Mouse (Mus musculus): ENCODE results near the gene Hist1h4i. TPM values are rescaled to one million over a fixed set of nuclear protein-coding genes. Genes with fewer than 3 reads are reported as not detected.
A peak's percentile ranks its signal among the peaks of the same experiment; 100 is the strongest.

Hist1h4i gene
- polyA plus RNA-seq, 1 experiment from 2014 or later: 18.0 TPM

DNA sequence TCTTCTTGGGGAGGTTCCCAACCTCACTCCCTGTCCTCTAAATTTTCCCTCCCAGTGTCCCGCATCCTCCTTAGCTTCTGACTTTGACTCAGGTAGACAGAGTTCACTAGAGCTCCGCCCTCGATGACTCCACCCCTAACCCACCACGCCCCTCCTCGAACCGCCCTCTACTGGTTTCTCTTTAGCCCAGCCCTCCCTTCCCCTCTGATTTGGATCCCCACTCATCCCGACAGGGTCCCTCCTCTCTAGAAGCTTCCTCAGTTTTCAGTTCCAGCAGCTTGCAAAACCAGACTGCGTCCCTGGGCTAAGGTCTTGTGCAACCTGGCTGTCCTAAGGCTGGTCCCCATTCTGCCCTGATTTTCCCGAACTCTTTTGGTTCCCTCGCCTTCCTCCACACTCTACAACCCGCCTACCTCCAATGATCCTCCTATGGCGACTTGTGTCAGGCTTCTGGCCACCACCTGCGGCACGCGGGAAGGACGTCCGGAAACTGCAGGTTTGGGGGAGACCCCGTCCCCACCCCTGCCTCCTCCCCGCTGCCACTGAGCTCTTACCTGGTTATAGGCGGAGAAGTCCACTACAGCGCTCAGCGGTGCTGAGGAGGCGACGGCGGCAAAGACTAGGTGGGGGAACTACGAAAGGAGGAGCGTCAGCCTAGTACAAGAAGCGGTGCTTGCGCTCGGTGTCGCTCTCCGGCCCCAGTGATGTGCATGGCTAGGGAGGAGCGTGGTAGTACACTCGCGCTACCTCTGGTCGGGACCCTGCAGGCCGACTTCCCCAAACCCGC lies 34.6 kb downstream of the Hist1h4i start:
- Histone ChIP-seq H3K4me1 (ENCODE audit: control insufficient read depth, insufficient read depth, low read length) (peaks cover 8% of the 10 kb centered on the region), H3K4me2 (ENCODE audit: low read length) (peak overlapping the region; percentile 90), H3K36me3 (ENCODE audit: control insufficient read depth, insufficient read depth, low read length) (no peaks in the 10 kb centered on the region), H3K9me3 (replicated peaks; ENCODE audit: control insufficient read depth, low read length) (no peaks in the 10 kb centered on the region), H3K4me3 (ENCODE audit: low read depth, low read length) (peak overlapping the region; percentile 49), H3K9ac (ENCODE audit: low read length) (peak overlapping the region; percentile 56), H3K27ac (ENCODE audit: low read depth, low read length) (no peak overlapping the region), H3K27me3 (replicated peaks; ENCODE audit: control insufficient read depth, insufficient read depth, low read length) (peaks cover 92% of the 10 kb centered on the region)
- under 1% methylated on average over 38 of the region's 38 CpGs for WGBS
- DNase-seq (ENCODE audit: low spot score): peak; percentile 43
- ATAC-seq: peak; percentile 86

DNA sequence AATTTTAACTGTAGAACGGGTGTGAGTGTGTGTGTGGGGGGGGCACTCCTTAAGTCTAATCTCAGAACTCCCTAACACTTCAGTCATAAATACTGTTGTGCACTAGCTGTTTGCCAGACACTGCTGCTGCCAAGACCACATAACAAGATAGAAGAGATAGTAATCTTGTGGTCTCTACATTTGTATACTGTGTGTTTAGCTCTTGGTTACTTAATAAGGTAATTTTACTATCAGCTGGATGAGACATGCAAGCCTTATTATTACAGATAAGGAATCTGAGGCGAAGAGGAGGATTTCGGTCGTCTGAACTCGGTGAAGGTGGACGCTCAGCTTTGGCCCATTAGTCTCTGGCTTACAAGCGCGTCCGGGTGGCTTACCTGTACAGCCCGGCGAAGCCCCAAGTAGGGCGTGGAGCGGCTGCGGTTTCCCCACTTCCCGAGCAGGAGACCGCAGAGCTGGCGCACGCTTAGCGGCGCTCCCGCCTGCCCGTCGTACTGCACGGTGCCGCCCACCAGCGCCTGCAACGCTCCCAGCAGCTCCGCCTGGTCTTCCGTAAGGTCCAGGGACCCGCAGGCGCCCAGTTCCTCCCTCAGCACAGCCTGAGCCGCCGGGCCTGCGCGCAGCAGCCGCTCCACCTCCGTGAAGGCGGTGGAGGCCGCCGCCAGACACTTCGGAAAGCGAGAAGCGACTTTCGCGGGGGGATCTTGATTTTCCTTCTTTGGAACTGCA lies 35.4 kb downstream of the Hist1h4i start:
- ATAC-seq: peak; percentile 83
- under 1% methylated on average over 45 of the region's 45 CpGs for WGBS
- no peaks in the 10 kb centered on the region for H3K36me3 ChIP-seq (ENCODE audit: control insufficient read depth, insufficient read depth, low read length)
- H3K27me3 ChIP-seq (replicated peaks; ENCODE audit: control insufficient read depth, insufficient read depth, low read length): peaks cover 95% of the 10 kb centered on the region
- DNase-seq (ENCODE audit: low spot score): peak; percentile 59
- peaks cover 8% of the 10 kb centered on the region for H3K4me1 ChIP-seq (ENCODE audit: control insufficient read depth, insufficient read depth, low read length)
- no peaks in the 10 kb centered on the region for H3K9me3 ChIP-seq (replicated peaks; ENCODE audit: control insufficient read depth, low read length)
- H3K4me3 ChIP-seq (ENCODE audit: low read depth, low read length): peak overlapping the region; percentile 49
- peak overlapping the region; percentile 90 for H3K4me2 ChIP-seq (ENCODE audit: low read length)
- peak overlapping the region; percentile 56 for H3K9ac ChIP-seq (ENCODE audit: low read length)
- H3K27ac ChIP-seq (ENCODE audit: low read depth, low read length): no peak overlapping the region

DNA sequence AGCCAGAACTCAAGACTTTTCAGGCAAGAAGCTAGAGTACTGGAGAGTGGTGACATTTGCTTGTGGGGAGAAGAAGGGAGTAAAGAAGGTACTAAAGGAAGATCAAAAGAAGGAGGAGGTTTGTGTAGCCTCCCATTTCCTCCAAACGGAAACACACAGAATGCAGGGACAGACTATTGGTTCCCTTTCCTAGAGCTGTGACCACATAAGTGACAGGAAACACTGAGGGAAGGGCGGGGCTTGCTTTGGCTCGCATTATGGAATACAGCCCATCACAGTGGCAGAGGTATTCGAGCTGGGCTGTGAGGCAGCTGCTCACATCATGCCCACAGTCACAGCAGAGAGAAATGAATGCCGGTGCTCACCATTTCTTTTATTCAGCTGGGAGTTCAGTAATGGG lies 39.3 kb downstream of the Hist1h4i start:
- Histone ChIP-seq H3K9me3 (replicated peaks; ENCODE audit: control insufficient read depth, low read length) (no peaks in the 10 kb centered on the region), H3K4me3 (ENCODE audit: low read depth, low read length) (no peak overlapping the region), H3K4me1 (ENCODE audit: control insufficient read depth, insufficient read depth, low read length) (peaks cover 13% of the 10 kb centered on the region), H3K4me2 (ENCODE audit: low read length) (no peak overlapping the region), H3K9ac (ENCODE audit: low read length) (no peak overlapping the region), H3K36me3 (ENCODE audit: control insufficient read depth, insufficient read depth, low read length) (no peaks in the 10 kb centered on the region), H3K27ac (ENCODE audit: low read depth, low read length) (no peak overlapping the region), H3K27me3 (replicated peaks; ENCODE audit: control insufficient read depth, insufficient read depth, low read length) (peaks cover 93% of the 10 kb centered on the region)
- ATAC-seq: no peak
- WGBS: 27% methylated on average over 5 of the region's 5 CpGs
- no peak for DNase-seq (ENCODE audit: low spot score)

DNA sequence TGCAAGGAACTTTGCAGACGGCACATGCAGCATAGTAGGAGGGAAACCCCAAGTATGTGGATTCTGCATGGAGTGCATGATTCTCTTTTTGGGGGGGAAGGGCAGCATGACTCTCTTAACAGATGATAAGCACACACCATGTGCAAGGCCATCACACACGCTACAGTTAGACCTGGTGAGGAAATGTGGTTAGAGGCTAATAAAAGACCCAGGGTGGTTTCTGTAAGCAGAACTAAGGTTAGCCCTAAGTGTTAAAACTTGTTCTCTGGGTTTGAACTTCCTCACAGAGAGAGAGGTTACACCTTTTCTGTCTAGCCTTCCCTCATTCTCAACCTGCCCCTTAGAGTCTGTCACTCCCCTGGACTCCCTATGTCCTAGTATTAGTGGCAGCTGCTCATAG lies 39.8 kb downstream of the Hist1h4i start:
- Histone ChIP-seq H3K4me1 (ENCODE audit: control insufficient read depth, insufficient read depth, low read length) (peaks cover 10% of the 10 kb centered on the region; the same call in 1 of the 2 replicates), H3K27ac (ENCODE audit: low read depth, low read length) (no peak overlapping the region), H3K9ac (ENCODE audit: low read length) (no peak overlapping the region), H3K9me3 (replicated peaks; ENCODE audit: control insufficient read depth, low read length) (no peaks in the 10 kb centered on the region), H3K4me2 (ENCODE audit: low read length) (no peak overlapping the region), H3K36me3 (ENCODE audit: control insufficient read depth, insufficient read depth, low read length) (no peaks in the 10 kb centered on the region), H3K4me3 (ENCODE audit: low read depth, low read length) (no peak overlapping the region), H3K27me3 (replicated peaks; ENCODE audit: control insufficient read depth, insufficient read depth, low read length) (peaks cover 93% of the 10 kb centered on the region)
- ATAC-seq (no peak), DNase-seq (ENCODE audit: low spot score) (no peak)
- 66% methylated on average over 2 of the region's 2 CpGs for WGBS

DNA sequence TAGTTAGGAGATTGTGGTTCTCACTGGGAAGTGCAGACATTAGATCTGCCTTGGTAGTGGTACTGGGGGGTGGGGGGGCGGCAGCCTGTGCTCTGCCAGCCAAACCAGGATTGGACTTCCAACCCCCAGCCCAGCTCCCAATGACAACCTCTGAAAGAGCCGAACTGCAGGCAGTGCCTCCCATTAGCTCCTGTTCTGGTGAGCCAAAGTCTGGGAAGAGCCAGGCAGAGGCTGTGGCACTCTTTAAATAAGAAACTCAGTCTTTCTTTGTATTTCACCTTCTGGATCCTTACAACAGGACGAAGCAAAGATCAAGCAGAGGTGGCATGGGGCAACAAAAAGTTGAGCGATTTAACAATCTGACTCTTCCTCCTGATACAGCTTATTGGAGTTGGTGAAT lies 42.0 kb downstream of the Hist1h4i start:
- ATAC-seq: no peak
- no peak overlapping the region for H3K27ac ChIP-seq (ENCODE audit: low read depth, low read length)
- H3K4me2 ChIP-seq (ENCODE audit: low read length): no peak overlapping the region
- no peak for DNase-seq (ENCODE audit: low spot score)
- no peaks in the 10 kb centered on the region; the same call in 1 of the 2 replicates for H3K9me3 ChIP-seq (replicated peaks; ENCODE audit: control insufficient read depth, low read length)
- H3K4me1 ChIP-seq (ENCODE audit: control insufficient read depth, insufficient read depth, low read length): peaks cover 11% of the 10 kb centered on the region; the same call in 1 of the 2 replicates
- 31% methylated on average over 4 of the region's 4 CpGs for WGBS
- no peak overlapping the region for H3K9ac ChIP-seq (ENCODE audit: low read length)
- H3K27me3 ChIP-seq (replicated peaks; ENCODE audit: control insufficient read depth, insufficient read depth, low read length): peaks cover 79% of the 10 kb centered on the region
- no peaks in the 10 kb centered on the region for H3K36me3 ChIP-seq (ENCODE audit: control insufficient read depth, insufficient read depth, low read length)
- no peak overlapping the region for H3K4me3 ChIP-seq (ENCODE audit: low read depth, low read length)

DNA sequence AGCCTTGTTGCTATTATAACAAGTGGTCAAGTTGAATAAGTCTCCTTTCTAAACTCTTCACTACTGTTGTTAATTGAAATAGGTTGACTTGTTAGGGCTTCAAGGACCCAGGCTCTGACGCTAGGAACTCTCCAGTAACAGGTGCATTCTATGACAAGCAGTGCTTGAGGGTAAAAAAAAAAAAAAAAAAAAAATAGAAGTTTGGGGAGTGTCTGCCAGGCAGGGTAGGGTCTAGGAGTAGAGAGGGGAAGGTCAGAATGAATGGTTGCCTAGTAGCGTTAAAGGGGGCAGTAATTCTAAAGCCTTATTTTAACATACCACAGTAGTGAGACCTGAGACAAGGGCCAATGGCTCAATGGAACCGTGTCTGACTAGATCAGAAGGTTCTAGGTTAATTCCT lies 42.8 kb downstream of the Hist1h4i start:
- Histone ChIP-seq H3K4me2 (ENCODE audit: low read length) (no peak overlapping the region), H3K9me3 (replicated peaks; ENCODE audit: control insufficient read depth, low read length) (no peaks in the 10 kb centered on the region; the same call in 1 of the 2 replicates), H3K4me1 (ENCODE audit: control insufficient read depth, insufficient read depth, low read length) (peaks cover 11% of the 10 kb centered on the region; the same call in 1 of the 2 replicates), H3K9ac (ENCODE audit: low read length) (no peak overlapping the region), H3K27me3 (replicated peaks; ENCODE audit: control insufficient read depth, insufficient read depth, low read length) (peaks cover 76% of the 10 kb centered on the region), H3K36me3 (ENCODE audit: control insufficient read depth, insufficient read depth, low read length) (no peaks in the 10 kb centered on the region), H3K4me3 (ENCODE audit: low read depth, low read length) (no peak overlapping the region), H3K27ac (ENCODE audit: low read depth, low read length) (no peak overlapping the region)
- no peak for ATAC-seq
- DNase-seq (ENCODE audit: low spot score): no peak
- WGBS: 25% methylated on average over 3 of the region's 3 CpGs

DNA sequence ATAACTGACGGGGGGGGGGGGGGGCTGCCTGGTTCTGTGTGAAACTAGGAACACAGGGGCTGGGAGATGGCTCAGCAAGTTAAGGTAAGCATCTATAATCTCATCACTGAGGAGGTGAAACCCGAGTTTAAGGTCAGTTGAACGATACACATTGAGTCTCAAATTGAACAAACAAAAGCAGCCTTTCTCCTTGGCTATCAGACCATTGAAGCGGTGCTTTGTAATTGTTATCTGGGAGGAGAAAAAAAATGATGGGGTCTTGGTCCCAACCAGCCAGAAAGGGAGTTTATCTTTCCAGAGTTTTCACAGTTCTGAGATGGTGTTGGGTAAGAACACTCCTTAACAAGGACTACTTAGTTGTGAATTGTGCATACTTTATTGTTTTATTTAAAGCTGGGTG lies 43.3 kb downstream of the Hist1h4i start:
- no peak for ATAC-seq
- H3K4me2 ChIP-seq (ENCODE audit: low read length): no peak overlapping the region
- H3K9me3 ChIP-seq (replicated peaks; ENCODE audit: control insufficient read depth, low read length): no peaks in the 10 kb centered on the region; the same call in 1 of the 2 replicates
- DNase-seq (ENCODE audit: low spot score): no peak
- H3K27ac ChIP-seq (ENCODE audit: low read depth, low read length): no peak overlapping the region
- peaks cover 70% of the 10 kb centered on the region for H3K27me3 ChIP-seq (replicated peaks; ENCODE audit: control insufficient read depth, insufficient read depth, low read length)
- peaks cover 11% of the 10 kb centered on the region; the same call in 1 of the 2 replicates for H3K4me1 ChIP-seq (ENCODE audit: control insufficient read depth, insufficient read depth, low read length)
- WGBS: 6% methylated on average over 4 of the region's 4 CpGs
- H3K36me3 ChIP-seq (ENCODE audit: control insufficient read depth, insufficient read depth, low read length): no peaks in the 10 kb centered on the region
- no peak overlapping the region for H3K9ac ChIP-seq (ENCODE audit: low read length)
- 0 out of 2 replicates have a peak overlapping the region, but pooled peaks have one; percentile 15 for H3K4me3 ChIP-seq (ENCODE audit: low read depth, low read length)

DNA sequence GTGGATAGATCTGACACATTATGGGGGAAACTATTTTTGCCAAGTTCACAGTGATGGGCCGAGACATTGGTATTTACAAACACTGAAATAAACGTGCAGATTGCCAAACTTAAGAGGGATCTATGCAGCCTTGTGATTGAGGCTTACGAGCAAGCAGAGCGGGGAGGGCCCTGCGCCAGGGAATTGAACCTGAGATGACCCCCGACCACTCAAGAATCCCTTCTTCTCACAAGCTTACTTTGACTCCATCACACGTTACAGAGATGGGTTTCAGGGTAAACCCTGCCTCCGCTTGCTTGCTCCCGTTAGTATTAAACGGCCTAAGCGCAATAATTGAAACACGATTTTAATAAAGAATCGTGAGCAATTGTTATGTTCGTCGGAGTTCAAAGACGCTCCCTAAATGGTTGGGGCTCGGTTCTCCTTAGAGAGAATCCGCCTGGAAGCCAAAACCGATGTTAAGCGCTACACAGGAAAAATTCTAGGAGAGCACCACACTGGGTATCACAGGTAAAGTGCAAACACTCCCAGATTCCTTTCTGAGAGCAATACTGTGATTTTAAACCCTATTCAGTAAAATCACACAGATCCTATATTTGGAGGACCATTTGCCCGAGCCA lies 43.9 kb downstream of the Hist1h4i start:
- Histone ChIP-seq H3K27me3 (replicated peaks; ENCODE audit: control insufficient read depth, insufficient read depth, low read length) (peaks cover 65% of the 10 kb centered on the region), H3K4me1 (ENCODE audit: control insufficient read depth, insufficient read depth, low read length) (peaks cover 11% of the 10 kb centered on the region; the same call in 1 of the 2 replicates), H3K9me3 (replicated peaks; ENCODE audit: control insufficient read depth, low read length) (no peaks in the 10 kb centered on the region; the same call in 1 of the 2 replicates), H3K27ac (ENCODE audit: low read depth, low read length) (no peak overlapping the region), H3K9ac (ENCODE audit: low read length) (no peak overlapping the region), H3K4me2 (ENCODE audit: low read length) (peak overlapping the region; percentile 37), H3K4me3 (ENCODE audit: low read depth, low read length) (peak overlapping the region; percentile 15; the same call in 1 of the 2 replicates), H3K36me3 (ENCODE audit: control insufficient read depth, insufficient read depth, low read length) (no peaks in the 10 kb centered on the region)
- 1% methylated on average over 21 of the region's 21 CpGs for WGBS
- DNase-seq (ENCODE audit: low spot score) (peak; percentile 8), ATAC-seq (no peak)

Measured in forebrain, embryonic 14.5 days (tissue).